Mouse (Mus musculus) G1E (cell line): ENCODE measurements around the gene Pdcd4.

Source experiments
- CTCF ChIP-seq: IDR thresholded peaks from 2 replicates; pipeline ENCODE4 v1.5.1; 2012; ENCODE audit warnings: low read depth, low read length, inconsistent platforms, mixed read lengths
- GATA1 ChIP-seq: IDR thresholded peaks from 2 replicates; pipeline ENCODE4 v1.6.1; 2012; ENCODE audit warnings: borderline replicate concordance, low read length, inconsistent platforms, mixed read lengths
- TAL1 ChIP-seq: conservative IDR thresholded peaks from 2 replicates; pipeline ENCODE4 v1.6.1; 2012; ENCODE audit warnings: low read depth, low read length, inconsistent platforms, mixed read lengths

GRCm38 (mm10) chr19:53848272-53848995 lies 43.6 kb upstream of the Pdcd4 start:
- TF ChIP-seq CTCF (no peak), GATA1 (no peak), TAL1 (no peak)
